Mouse (Mus musculus): ENCODE measurements at regions not wholly inside any gene's neighbourhood (a gene's known extent, or its start where the extent isn't known, plus 50 kb on each side); places are given as distances from the start of the nearest gene placed in this dataset.

DNA sequence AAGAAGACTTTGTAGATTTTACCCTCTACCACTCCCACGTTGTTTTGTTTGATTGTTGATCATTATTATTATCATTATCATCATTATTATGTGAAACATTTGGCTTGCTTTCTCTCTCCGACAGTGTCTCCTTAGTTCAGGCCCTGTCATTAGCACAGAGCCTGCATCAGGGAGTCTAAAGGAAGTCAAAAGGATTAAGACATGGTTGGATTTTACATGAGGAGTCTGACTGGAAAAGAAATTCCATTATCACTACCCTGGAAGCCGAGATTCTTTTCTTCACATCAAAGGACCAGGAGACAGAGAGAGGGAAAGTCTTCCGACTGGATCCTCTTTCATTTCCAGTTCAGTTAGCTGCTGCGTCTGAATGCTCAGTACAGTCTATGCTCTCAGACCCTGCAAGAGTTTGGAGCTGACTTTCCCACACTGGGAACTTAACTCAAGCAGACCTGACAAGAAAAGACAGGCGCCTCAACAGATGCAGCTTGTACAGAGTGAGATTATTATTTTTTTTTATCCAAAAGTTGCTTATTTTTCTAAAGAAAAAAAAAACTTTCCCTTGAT, 184.1 kb upstream of the Btbd3 start:
- H3K27ac ChIP-seq (ENCODE audit: insufficient read depth, low read length): no peak overlapping the region
- 84% methylated on average over 6 of the region's 6 CpGs for WGBS

DNA sequence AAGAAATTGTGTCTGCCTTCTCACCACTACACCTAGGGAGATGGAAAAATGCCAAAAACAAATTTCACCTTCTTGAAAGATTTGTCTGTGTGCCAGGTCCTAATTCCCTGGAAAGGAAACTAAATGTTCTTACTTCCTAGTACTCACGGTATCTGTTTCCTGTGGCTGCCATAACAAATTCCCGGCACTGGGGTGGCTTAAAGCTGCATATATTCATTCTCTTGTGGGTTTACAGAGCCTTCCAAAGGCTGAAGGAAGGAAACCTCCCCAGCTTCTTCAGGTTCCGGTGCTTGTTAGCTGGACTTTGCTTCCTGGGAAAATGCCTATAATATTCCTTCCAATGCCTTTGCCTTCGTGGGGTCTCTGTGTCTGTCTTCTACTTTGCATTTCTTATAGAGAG, 203.3 kb upstream of the Btbd3 start:
- no peak for TF ChIP-seq CTCF (IDR thresholded peaks at IDR 0.05; ENCODE audit: extremely low read depth, insufficient read depth, insufficient read length, insufficient replicate concordance)
- no peak for TF ChIP-seq POLR2A (IDR thresholded peaks at IDR 0.05; ENCODE audit: low read depth, low read length)
- Histone ChIP-seq H3K4me1 (ENCODE audit: control insufficient read depth, insufficient read depth, insufficient read length) (no peaks in the 10 kb centered on the region), H3K27ac (ENCODE audit: insufficient read depth, low read length) (no peak overlapping the region), H3K36me3 (ENCODE audit: control insufficient read depth, insufficient read depth, low read length) (no peaks in the 10 kb centered on the region), H3K27me3 (ENCODE audit: control insufficient read depth, insufficient read depth, low read length) (no peaks in the 10 kb centered on the region), H3K4me3 (ENCODE audit: extremely low read depth, insufficient read depth, insufficient read length) (no peak overlapping the region)
- 68% methylated on average over 4 of the region's 4 CpGs for WGBS
- no peak for DNase-seq (ENCODE audit: low read depth in 1 of 2, low spot score in 2 of 2)

More for the DNA sequence above, 184.1 kb upstream of the Btbd3 start:
- H3K4me3 ChIP-seq (ENCODE audit: extremely low read depth, insufficient read depth, insufficient read length): no peak overlapping the region
- TF ChIP-seq POLR2A (IDR thresholded peaks at IDR 0.05; ENCODE audit: low read depth, low read length) (no peak), CTCF (IDR thresholded peaks at IDR 0.05; ENCODE audit: extremely low read depth, insufficient read depth, insufficient read length, insufficient replicate concordance) (no peak)
- H3K36me3 ChIP-seq (ENCODE audit: control insufficient read depth, insufficient read depth, low read length): no peaks in the 10 kb centered on the region
- no peak for DNase-seq (ENCODE audit: low read depth in 1 of 2, low spot score in 2 of 2)
- no peaks in the 10 kb centered on the region for H3K27me3 ChIP-seq (ENCODE audit: control insufficient read depth, insufficient read depth, low read length)
- H3K4me1 ChIP-seq (ENCODE audit: control insufficient read depth, insufficient read depth, insufficient read length): no peaks in the 10 kb centered on the region

DNA sequence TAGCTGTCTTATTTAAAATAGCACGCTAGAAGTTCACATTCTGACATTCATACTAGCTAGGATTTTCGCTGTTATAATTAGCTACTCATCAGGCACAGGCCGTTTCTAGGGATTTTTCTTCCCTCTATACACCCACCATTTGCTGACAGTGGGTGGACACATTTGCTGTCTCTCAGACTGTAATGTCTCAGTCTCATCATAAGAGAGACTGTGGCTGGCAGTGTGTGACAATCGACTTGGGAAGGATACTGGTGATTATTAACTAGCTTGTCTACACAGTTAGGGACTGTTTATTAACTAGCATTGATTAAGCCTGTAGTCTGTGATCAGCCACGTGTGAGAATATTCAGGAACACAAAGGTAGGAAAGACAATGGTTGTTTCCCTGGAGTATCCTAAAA, 208.0 kb upstream of the Btbd3 start:
- DNase-seq (ENCODE audit: low read depth in 1 of 2, low spot score in 2 of 2): no peak
- 88% methylated on average over 5 of the region's 5 CpGs for WGBS
- Histone ChIP-seq H3K27ac (ENCODE audit: insufficient read depth, low read length) (no peak overlapping the region), H3K4me3 (ENCODE audit: extremely low read depth, insufficient read depth, insufficient read length) (no peak overlapping the region), H3K27me3 (ENCODE audit: control insufficient read depth, insufficient read depth, low read length) (no peaks in the 10 kb centered on the region), H3K4me1 (ENCODE audit: control insufficient read depth, insufficient read depth, insufficient read length) (no peaks in the 10 kb centered on the region), H3K36me3 (ENCODE audit: control insufficient read depth, insufficient read depth, low read length) (no peaks in the 10 kb centered on the region)
- no peak for TF ChIP-seq CTCF (IDR thresholded peaks at IDR 0.05; ENCODE audit: extremely low read depth, insufficient read depth, insufficient read length, insufficient replicate concordance)
- TF ChIP-seq POLR2A (IDR thresholded peaks at IDR 0.05; ENCODE audit: low read depth, low read length): no peak

DNA sequence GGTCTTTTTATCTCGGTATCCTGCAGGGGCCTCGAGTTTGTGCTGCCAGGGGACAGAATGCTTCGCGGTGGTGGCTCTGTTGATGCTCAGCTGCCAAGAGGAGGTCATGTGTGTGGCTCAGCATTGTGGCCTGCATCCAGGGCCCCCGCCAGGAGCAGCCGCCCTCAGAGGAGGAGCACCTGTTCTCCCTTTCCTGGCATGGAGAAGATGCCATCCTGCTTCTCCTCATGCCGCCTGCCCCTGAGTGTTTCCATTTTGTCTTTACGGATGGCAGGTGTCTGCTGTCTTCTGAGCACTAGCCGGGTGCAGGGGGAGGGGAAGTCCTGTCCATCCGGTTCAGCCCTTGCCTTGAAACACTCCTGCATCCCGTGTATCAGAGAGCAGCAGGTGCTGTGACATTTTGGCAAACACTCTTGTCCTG, 208.6 kb upstream of the Btbd3 start:
- no peaks in the 10 kb centered on the region for H3K36me3 ChIP-seq (ENCODE audit: control insufficient read depth, insufficient read depth, low read length)
- no peaks in the 10 kb centered on the region for H3K4me1 ChIP-seq (ENCODE audit: control insufficient read depth, insufficient read depth, insufficient read length)
- TF ChIP-seq CTCF (IDR thresholded peaks at IDR 0.05; ENCODE audit: extremely low read depth, insufficient read depth, insufficient read length, insufficient replicate concordance) (no peak), POLR2A (IDR thresholded peaks at IDR 0.05; ENCODE audit: low read depth, low read length) (no peak)
- H3K27me3 ChIP-seq (ENCODE audit: control insufficient read depth, insufficient read depth, low read length): no peaks in the 10 kb centered on the region
- H3K4me3 ChIP-seq (ENCODE audit: extremely low read depth, insufficient read depth, insufficient read length): no peak overlapping the region
- no peak for DNase-seq (ENCODE audit: low read depth in 1 of 2, low spot score in 2 of 2)
- H3K27ac ChIP-seq (ENCODE audit: insufficient read depth, low read length): no peak overlapping the region
- 80% methylated on average over 11 of the region's 11 CpGs for WGBS

DNA sequence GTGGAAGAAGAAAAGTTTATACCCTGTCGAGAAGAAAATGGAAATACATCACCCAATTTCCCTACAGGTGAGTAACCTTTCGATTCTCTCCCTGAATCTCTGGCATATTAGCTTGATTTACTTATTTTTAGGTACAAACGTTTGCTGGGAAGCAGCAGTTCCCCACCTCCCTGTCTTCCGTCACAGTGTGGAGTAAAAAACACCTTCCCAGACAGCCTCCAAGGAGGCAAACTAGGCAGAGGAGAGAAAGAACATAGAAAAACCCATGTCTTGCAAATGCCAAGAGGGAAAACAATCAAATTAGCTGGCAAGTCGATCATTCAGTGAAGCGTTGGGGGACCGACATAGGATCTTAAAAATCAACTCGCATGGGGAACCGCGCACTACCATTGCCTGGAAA, 209.0 kb upstream of the Btbd3 start:
- TF ChIP-seq POLR2A (IDR thresholded peaks at IDR 0.05; ENCODE audit: low read depth, low read length): no peak
- TF ChIP-seq CTCF (IDR thresholded peaks at IDR 0.05; ENCODE audit: extremely low read depth, insufficient read depth, insufficient read length, insufficient replicate concordance): no peak
- WGBS: 88% methylated on average over 10 of the region's 10 CpGs
- Histone ChIP-seq H3K36me3 (ENCODE audit: control insufficient read depth, insufficient read depth, low read length) (no peaks in the 10 kb centered on the region), H3K4me3 (ENCODE audit: extremely low read depth, insufficient read depth, insufficient read length) (no peak overlapping the region), H3K4me1 (ENCODE audit: control insufficient read depth, insufficient read depth, insufficient read length) (no peaks in the 10 kb centered on the region), H3K27ac (ENCODE audit: insufficient read depth, low read length) (no peak overlapping the region), H3K27me3 (ENCODE audit: control insufficient read depth, insufficient read depth, low read length) (no peaks in the 10 kb centered on the region)
- DNase-seq (ENCODE audit: low read depth in 1 of 2, low spot score in 2 of 2): no peak

DNA sequence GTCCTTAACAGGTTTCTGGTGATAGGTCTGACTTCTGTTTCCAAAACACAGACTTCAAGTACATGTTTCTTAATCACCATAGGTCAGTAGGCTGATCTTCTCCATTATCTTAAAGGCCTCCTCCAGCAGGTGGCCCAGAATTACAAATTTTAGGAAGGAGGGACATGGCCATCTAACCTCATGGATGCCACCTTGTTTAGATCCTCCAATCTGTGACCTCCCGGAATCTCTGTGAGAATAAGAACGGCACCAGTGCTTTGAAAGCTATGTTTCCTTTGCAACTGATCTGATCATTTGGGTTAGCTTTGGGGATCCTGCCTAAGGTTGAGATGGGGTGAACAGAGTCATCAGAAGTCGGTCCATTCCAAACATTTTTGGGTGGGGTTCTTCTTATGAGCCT, 209.4 kb upstream of the Btbd3 start:
- H3K4me1 ChIP-seq (ENCODE audit: control insufficient read depth, insufficient read depth, insufficient read length): no peaks in the 10 kb centered on the region
- H3K4me3 ChIP-seq (ENCODE audit: extremely low read depth, insufficient read depth, insufficient read length): no peak overlapping the region
- no peak for TF ChIP-seq POLR2A (IDR thresholded peaks at IDR 0.05; ENCODE audit: low read depth, low read length)
- TF ChIP-seq CTCF (IDR thresholded peaks at IDR 0.05; ENCODE audit: extremely low read depth, insufficient read depth, insufficient read length, insufficient replicate concordance): no peak
- DNase-seq (ENCODE audit: low read depth in 1 of 2, low spot score in 2 of 2): no peak
- H3K36me3 ChIP-seq (ENCODE audit: control insufficient read depth, insufficient read depth, low read length): no peaks in the 10 kb centered on the region
- 89% methylated on average over 3 of the region's 3 CpGs for WGBS
- H3K27me3 ChIP-seq (ENCODE audit: control insufficient read depth, insufficient read depth, low read length): no peaks in the 10 kb centered on the region
- no peak overlapping the region for H3K27ac ChIP-seq (ENCODE audit: insufficient read depth, low read length)

DNA sequence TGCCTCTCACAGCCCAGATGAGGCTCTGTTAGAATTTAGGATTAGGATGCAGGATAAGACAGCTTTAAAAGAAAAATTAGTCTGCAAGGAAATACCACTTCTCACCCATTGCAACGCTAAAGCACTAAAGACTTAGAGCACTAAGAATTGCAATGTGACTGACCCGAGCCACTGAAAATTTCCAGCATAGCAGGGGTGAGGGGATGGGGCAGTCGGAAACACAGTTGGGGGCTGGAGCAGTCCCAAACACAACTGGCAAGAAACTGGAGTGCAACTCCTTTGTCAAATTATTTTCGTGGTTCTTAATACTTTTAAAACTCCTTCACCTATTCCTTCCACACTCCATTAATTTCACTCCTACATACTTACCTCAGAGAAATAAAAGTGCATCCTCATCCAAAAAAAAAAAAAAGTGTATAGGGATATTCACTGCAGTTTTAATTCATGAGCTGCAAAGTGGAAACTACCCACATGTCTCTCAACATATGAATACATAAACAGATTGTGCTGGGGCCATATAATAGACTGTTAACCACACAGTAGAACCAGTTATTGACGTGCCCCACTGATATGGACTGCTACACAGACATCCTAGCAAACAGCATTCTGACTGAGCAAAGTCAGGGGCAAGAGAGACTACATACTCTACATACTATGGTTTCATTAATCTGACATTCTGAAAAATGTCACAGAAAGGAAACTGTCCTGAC, 210.3 kb upstream of the Btbd3 start:
- WGBS: 73% methylated on average over 5 of the region's 5 CpGs

More for the DNA sequence above, 210.3 kb upstream of the Btbd3 start:
- Histone ChIP-seq H3K4me3 (ENCODE audit: extremely low read depth, insufficient read depth, insufficient read length) (no peak overlapping the region), H3K36me3 (ENCODE audit: control insufficient read depth, insufficient read depth, low read length) (no peaks in the 10 kb centered on the region), H3K27ac (ENCODE audit: insufficient read depth, low read length) (no peak overlapping the region), H3K4me1 (ENCODE audit: control insufficient read depth, insufficient read depth, insufficient read length) (no peaks in the 10 kb centered on the region), H3K27me3 (ENCODE audit: control insufficient read depth, insufficient read depth, low read length) (no peaks in the 10 kb centered on the region)
- TF ChIP-seq CTCF (IDR thresholded peaks at IDR 0.05; ENCODE audit: extremely low read depth, insufficient read depth, insufficient read length, insufficient replicate concordance) (no peak), POLR2A (IDR thresholded peaks at IDR 0.05; ENCODE audit: low read depth, low read length) (no peak)
- DNase-seq (ENCODE audit: low read depth in 1 of 2, low spot score in 2 of 2): no peak
